Mouse (Mus musculus) urinary bladder, postnatal 10 days (tissue): ENCODE results near the gene Pfkfb4.

Experiments
- DNase-seq: peaks from one replicate; pipeline ENCODE4 v3.0.0; 2022; ENCODE audit warnings: low spot score

The Pfkfb4 gene

DNA sequence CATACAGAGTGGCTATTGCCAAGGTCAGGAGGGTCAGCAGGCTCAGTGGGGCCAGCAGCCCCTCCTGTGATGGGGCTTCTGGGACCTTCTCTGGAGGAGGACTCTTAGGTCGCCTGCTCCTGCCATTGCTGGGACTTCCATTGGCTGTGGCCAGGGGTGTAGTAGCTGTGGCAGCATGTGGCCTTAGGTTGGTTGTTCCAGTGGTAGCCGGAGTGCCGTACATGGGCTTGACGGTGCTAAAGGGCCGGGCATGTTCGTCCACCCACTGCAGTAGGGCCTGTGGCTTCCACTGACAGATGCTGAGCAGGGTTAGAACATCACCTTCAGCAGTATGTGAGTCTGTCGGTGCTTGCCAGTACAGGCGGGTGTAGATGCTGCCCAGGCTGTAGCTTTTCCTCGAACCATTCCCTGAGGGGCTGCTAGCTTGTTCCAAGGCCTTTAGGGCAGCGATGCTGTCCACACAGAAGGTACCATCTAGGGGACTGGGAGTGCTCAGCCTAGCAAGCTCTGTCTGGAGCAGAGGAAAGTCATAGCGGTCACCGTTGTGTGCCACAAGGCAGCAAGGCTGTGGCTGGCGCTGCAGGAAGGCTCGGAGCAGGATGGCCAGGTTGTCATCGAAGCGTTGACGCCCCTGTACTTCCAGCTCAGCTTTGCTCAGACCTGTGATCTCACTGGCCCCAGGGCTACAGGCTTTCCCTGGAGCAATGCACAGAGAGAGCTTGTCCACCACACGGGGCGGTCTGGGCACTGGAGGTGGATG lies 66.6 kb downstream of the Pfkfb4 start:
- no peak for DNase-seq

DNA sequence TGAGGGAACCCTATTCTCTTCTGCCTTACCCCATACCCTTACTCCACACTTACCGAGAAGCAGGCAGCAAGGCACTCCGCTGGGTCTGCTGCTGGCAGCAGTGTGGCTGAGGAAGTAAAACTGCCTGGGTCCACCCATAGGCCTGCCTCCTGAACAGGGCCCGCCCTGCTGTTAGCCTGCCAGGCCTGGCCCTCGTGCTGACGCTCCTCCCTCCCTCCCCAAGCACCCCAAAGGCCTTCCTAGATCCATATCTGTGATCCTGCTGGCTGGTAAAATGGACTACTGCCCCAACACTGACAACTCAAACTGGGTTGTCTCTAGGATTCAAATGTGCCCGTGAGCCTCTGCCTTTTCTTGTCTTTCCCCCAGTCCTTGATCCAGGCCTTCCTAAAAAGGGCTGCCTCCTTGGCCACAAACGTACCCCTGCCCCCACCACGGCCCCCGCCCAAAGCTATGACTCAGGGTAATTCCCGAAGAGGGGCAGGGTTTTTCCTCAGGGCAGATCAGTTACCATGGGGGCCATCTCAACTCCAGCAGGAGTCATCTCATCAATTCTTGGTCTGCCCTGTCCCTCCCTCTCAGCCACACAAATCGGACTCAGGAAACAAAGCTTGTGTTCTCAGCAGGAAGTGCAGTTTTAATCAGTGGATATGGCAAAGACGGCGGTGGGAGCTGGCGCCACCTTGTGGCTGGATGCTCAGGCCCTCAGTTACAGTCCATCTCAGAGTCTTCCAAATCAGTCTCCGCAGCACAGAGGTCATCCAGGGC lies 67.7 kb downstream of the Pfkfb4 start, which contains the start of gene Trex1:
Trex1 (minus strand) TSS at position 599 of the 768 bp plus-strand sequence.
- no peak for DNase-seq

DNA sequence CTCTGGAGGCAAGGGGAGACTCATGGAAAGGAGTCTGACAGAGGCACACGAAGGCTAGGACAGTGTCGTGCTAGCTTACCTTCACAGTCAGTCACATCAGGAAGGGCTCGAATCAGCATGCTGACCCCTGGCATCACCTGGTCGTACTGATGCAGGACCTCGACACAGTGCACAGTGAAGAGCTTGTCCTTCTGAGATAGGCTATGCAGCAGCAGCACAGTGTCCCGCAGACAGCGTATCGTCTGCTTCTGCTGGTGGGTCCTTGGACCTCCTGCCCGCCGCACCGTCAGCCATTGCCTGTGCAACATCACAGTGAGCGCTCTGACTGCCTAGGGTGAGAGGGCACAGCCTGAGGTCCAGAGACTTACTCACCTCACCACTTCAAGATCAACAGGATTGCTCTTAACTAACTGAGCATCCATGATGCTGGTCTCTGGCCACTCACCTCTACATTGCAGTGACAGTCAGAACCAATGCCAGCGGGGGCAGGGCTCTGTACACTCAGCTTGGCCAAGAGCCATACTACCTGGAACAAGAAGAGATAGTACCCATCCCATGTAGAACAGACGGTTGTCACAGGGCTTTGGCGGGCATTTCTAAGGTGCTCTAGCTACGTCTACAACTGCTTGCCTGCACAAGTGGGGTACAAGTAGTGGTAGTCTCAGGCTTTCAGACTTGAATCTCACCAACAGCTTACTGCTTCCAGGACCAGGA lies 68.8 kb downstream of the Pfkfb4 start:
- DNase-seq, result no peak

DNA sequence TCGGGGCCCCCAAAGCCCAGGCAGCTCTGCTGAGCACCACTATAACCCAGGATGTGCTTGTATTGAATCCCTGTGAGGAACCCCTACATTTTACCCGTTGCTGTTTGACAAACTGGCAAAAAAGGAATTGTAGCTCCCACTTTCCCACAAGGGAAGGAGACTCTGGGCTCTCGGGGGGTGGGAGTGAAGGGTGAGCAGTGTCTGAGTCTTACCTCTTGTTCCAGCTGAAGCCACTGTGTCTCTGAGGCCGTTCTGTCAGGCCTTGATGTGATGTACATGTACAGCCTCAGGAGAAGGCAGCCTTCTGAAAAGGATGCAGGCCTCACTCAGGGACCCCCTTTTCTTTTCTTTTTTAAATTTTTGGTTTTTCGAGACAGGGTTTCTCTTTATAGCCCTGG lies 69.3 kb downstream of the Pfkfb4 start:
- DNase-seq, result no peak

DNA sequence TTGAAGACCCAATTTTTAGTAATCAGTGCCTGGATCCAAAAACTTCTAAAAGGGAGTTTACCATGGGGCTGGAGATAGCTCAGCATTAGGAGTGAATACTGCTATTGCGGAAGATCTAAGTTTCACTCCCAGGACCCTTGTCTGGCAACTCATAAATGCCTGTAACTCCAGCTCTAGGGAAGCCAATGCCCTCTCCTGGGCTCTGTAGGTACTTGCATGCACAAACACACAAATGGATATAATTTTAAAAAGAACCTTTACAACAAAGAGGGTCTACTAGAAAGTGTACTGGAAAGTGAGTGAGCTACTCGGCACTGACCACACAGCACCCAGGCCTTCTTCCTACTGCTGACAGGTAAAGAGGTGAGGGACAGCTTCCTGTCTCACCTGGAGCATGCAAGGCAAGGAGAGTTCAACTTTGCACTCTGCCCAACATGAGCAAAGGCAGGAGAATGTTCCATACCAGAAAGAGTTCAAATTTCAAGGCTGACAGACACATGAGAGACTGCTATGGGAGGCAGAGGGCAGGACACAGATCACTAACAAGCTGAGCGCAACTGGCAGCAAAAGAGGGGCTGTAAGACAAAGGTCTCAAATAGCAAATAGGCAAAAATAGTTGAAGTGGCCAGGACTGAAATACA lies 76.6 kb downstream of the Pfkfb4 start:
- no peak for DNase-seq

DNA sequence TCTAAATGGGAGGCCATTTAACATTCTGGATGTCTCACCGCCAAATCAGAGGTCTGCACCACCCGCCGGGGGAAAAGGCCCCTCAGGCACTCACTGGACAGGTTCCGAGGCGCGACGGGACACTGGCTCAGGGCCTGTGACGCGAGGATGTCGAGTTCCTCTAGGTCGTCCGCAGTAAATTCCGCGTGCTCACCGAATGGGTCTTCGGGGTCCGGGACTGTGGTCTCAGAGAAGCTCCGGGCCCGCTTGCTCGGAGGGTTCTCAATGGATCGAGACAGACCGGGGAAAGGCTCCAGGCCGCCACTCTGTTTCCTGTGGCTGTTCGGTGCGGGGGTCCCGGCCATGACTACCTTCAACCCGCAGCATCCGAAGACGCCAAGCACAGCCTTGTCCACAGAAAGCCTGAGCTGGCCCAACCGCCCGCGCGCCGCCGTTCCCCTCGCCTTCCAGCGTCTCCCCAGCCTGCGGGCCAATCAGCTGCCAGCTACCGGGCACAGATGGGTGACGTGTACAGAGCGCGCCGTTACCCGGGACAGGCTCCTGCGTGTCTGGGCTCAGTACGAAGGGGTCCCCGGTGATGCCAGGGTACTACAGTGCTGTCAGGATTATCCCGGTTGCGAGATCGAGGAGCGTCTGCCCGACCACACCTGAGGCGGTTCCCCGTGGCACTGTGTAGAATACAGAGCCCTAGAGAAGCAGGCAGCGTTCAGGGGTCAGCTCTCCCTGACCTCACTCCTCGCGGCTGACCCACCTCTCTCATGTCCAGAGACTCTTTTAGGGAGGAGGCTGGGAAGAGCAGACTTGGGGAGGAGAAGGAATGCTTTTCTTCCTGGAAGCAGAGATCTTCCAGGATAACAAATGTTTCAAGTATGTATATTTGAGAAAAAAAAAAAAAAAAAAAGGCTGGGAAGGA lies 82.3 kb downstream of the Pfkfb4 start, which contains the start of gene Atrip:
Atrip (minus strand) TSS at position 464 of the 913 bp plus-strand sequence.
- DNase-seq, result peak; percentile 66

DNA sequence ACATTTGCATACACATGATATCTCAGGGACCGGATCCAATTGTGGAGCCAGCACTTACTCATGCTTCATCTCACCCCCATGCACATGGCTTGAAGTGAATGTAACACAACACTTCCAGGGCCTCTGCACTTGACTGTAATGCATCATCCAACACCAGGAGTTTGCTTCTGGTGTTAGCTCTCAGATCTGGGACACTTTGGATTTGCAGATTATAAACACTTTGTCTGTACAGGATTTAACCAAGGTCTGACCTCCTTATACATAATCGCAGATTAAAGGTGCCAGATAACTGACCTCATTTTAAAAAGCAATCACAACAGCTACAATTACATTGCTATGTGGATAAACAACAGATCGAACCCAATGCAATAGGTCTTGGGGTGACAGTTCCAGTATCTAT lies 88.9 kb downstream of the Pfkfb4 start:
- no peak for DNase-seq

DNA sequence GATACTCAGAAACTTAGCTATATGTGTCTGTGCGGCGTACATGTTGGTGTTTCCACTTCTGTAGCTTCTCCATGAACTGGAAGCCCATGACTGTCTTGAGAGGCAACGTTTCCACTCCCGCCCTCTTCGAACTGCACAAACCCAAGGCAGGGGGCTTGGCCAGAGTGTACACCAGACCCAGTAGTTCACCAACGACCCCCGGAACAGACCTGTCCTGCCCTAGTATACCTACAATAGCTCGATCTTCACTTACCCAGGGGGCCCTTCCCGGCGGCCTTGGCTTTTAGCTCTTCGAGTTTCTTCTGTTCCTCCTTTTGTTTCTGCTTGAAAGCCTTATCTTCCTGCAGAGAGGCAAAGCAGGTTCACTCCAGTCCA lies 90.2 kb downstream of the Pfkfb4 start:
- no peak for DNase-seq
